Mouse (Mus musculus) spleen, postnatal 4 days (tissue): ENCODE results near the gene Psmb6.
"Not testable (repeated sequence)": the region's sequence is repeated elsewhere in the genome, so short reads cannot be mapped to it uniquely, and the experiment has no call there.

Experiments
- DNase-seq, 2 experiments: peaks; one replicate each; pipeline ENCODE4 v3.0.0; 2022; ENCODE audit warnings: low spot score in 2 of 2

The Psmb6 gene

GRCm38 (mm10) chr11:70523306-70523989 lies 1.7 kb upstream of the Psmb6 start:
- not testable (repeated sequence) for DNase-seq

GRCm38 (mm10) chr11:70524782-70525181 lies 385 bp upstream of the Psmb6 start:
- DNase-seq, result no peak

GRCm38 (mm10) chr11:70525726-70526125 lies 559 bp downstream of the Psmb6 start:
- no peak for DNase-seq

DNA sequence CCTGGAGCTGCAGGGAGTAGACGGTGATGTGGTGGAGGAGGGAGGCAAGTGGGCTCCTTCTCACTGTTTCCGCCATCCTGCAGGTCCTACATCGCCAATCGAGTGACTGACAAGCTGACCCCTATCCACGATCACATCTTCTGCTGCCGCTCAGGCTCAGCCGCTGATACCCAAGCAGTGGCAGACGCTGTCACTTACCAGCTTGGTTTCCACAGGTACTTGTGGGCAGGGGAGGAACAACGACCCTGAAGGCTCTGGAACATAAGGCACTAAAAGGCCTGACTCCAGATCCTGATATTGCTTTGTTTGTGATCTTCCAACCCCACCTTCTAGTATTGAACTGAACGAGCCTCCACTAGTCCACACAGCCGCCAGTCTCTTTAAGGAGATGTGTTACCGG lies 1.0 kb downstream of the Psmb6 start:
- no peak for DNase-seq

DNA sequence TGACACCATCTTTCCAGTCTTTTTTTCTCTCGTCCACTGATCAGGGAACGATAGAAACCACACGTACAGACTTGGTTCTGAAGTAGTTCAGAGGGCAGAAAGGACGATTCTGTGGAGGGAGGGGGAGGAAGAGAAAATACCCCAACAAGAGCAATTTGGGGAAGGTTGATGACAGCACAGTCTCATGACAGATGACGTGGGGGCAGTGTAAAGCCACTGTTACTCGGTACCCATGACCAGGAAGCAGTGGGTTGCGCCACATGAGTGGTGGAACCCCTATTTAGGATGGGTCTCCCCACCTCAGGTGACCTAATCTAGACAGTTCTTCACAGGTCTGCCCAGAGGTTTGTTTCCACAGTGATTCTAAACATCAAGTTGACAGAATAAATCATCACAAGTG lies 3.4 kb downstream of the Psmb6 start:
- no peak for DNase-seq

DNA sequence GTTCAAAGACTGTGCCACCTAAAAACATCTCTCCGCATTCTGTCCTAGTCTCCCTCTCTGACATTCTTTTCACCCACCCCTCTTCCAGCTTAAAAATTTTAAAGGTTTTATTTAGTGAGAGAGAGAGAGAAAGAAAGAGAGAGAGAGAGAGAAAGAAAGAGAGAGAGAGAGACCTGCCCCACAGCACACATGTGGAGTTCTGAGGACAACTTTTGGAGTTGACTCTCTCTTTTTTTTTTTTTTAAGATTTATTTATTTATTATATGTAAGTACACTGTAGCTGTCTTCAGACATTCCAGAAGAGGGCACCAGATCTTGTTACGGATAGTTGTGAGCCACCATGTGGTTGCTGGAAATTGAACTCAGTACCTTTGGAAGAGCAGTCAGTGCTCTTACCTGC lies 5.9 kb downstream of the Psmb6 start:
- not testable (repeated sequence) for DNase-seq

- DNase-seq, result no peak
These were observed 7.7 kb downstream of the Psmb6 start, which contains the start of gene Gm40193 for GRCm38 (mm10) chr11:70532839-70533238. TSS of gene Gm40193 (minus strand) at chr11:70532939.

- no peak for DNase-seq
These were observed 14.3 kb downstream of the Psmb6 start for GRCm38 (mm10) chr11:70539423-70539822.

DNA sequence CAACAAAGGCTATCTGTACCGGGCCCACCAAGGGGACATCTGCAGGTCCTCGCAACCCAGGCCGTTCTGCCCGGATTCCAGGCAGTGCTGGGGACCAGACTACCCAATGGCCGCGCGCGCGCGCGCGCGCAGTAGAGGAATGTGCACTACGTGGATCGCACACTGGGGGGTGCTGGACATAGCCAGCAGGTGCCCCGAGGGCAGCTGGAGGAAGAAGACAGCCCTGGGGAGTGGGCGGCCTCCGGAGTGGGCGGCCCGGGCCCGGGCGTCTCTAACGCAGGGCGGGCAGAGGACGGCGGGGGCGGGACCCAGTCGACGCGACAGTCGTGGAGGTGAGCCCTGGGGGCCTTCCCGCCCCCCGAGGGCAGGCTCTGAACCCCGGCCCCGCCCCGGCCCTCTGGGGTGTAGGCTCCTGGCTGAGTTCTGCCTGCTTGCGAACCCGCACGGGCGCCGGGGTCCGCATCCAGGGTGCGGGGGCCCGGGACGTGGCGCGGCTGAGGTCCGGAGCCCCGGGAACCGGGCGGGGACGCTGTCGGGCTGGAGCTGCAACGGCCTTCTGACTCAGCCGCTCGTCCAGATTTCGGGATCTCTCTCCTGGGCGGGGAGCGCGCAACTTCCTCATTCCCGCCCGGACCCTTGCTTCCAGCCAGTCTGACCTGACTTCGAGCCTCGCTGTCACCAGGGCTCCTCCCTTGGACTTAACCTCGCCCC lies 14.9 kb downstream of the Psmb6 start, which contains the start of gene Pld2:
Pld2 (plus strand) TSS at position 188 of the 711 bp plus-strand sequence.
- DNase-seq, result peak; percentile 76 to 88

- no peak for DNase-seq
These were observed 15.8 kb downstream of the Psmb6 start for GRCm38 (mm10) chr11:70540928-70541327.

- no peak for DNase-seq
These were observed 16.2 kb downstream of the Psmb6 start for GRCm38 (mm10) chr11:70541415-70541814.

DNA sequence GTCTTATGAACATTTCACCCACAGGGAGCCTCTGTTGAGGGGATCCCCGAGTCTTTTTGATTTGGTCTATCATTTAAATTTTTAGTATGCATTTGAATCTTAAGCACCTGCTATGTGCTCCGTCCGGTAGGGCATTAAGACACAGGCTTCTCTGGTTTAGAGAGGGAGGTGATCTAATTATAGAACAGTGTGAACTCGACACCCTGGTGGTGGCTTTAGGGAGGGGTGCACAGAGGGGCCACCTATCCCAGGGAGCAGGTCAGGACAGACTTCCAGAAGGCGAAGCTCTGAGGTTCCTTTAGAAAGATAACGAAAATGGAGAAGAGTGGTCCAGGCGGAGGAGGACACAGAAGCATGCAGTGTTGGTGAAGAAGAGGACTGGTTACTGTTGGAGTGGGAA lies 19.3 kb downstream of the Psmb6 start:
- no peak for DNase-seq

- no peak for DNase-seq
These were observed 26.4 kb downstream of the Psmb6 start for GRCm38 (mm10) chr11:70551526-70551925.

DNA sequence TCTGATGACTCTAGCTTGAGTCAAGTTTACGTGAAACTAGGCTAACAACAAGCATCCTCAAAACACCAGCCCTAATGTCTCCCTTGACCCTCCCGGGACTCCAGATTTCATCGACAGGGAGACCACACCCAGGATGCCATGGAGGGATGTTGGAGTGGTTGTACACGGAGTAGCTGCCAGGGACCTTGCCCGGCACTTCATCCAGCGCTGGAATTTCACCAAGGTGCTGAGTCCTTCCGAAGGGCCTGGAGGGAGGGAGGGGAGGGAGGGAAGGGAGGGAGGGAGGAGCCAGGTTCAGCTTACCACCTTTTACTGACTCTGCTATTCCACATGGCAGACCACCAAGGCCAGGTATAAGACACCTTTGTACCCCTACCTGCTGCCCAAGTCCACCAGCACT lies 28.8 kb downstream of the Psmb6 start:
- no peak for DNase-seq

DNA sequence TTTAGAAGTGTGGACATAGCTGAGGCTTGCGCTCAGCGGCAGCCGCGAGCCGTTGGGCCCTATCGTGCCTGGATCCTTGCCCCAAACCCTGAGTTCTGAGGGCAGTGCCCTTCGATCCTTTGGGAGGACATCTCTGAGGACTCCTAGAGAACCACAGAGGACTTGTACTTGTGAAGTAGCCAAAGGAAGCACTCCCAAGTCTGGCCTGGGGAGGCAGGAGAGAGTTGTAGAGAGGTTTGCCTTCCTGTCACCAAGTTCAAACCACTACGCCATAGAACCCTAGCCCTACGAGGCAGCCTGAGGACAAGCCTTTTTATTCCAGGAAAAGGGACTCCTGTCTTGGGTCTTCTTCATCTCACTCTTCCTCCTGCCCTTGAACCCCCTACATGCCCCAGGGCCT lies 32.4 kb downstream of the Psmb6 start:
- no peak for DNase-seq

GRCm38 (mm10) chr11:70561937-70562286 lies 36.7 kb downstream of the Psmb6 start:
- DNase-seq, result no peak

GRCm38 (mm10) chr11:70562287-70562994 lies 37.3 kb downstream of the Psmb6 start, which contains the start of gene Mink1:
TSS of gene Mink1 (plus strand) at chr11:70562881.
- peak; percentile 82 to 91 for DNase-seq

GRCm38 (mm10) chr11:70562995-70563469 lies 37.9 kb downstream of the Psmb6 start:
- no peak for DNase-seq

DNA sequence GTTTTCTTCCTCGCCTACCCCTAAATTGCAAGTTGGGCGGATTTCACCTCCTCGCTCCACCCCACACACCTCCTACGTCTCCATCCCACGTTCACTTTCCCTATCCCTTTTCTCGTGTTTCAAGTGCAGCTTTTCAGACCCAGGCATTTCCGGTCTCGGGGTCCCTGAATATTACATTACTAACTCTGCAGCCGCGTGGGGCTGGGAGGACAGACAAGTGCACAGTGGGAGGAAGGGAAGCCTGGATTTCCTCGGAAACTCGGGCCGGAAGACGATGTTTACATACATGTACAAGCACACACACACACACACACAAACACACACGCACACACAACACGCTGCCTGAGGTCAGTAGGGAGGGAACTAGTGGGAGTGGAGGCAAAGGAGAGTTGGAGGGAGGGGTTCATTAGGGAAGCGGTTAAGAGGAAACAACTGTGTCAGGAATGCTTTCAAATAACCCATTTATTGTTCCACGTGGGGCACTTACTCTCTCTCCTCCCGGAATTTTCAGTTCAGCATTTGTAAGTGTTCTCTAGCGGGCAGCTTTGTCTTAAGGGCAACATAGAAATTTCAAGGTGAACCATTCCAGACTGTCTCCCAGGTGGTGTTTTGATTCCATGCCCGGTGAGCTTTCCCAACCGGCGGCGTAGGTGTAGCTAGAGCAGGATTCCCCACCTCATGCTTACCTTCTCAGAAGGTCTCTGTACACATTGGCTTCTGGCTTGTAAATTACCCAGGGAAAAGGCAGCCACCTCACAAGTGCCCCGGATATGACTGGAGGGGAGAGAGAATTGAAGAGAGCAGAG lies 38.5 kb downstream of the Psmb6 start:
- peak; percentile 19 to 66 for DNase-seq

DNA sequence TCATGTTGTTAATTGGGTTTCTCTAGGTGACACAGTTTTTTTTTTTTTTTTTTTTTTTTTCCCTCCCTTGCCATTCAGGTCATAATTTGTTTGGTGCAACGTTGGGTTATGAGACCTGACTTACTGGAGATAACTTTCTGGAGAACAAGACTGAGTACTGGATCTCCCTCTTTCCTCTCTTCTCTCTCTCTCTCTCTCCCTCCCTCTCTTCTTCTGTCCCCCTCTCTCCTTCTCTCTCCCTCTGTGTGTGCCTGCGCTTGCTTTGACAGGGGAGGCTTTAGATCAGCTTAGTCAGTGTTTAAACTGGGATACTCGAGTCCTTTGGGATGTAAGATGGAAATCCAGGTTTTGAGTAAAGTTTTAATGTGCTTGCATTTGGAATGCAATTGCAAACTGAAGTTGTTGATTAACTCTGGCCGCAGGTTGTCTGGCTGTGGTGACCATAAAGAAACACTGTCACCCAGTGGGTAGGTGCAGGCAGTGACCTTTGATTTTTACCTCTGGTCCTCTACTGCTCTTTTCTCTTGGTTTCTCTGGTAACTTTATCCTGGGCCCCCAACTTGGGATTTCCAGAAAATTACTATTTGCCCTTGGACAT lies 39.2 kb downstream of the Psmb6 start:
- DNase-seq, result no peak

DNA sequence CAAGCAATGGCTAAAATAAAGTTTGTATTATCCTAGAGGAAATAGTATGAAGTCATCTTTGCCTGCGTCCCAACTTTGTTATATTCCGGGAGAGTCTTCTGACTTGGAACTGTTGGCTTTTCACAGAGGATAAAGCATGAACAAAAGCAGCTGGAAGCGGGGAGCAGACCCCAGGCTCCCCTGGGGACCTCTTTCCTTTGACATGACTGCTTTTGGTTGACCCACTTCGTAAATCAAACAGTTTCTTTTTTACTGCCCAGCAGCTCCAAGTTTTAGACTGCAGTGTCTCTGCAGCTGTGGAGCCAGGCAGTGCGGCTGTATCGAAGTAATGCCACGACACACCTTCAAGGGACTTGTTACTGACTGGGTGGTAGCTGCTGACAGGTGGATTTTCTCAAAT lies 41.4 kb downstream of the Psmb6 start:
- DNase-seq, result no peak
